Mouse (Mus musculus) forebrain, embryonic 14.5 days (tissue): ENCODE results near the gene Rnf39. TPM values are rescaled to one million over a fixed set of nuclear protein-coding genes. Genes with fewer than 3 reads are reported as not detected.

Experiments
- ATAC-seq: fragments of 200-750 bp; cut with Nextera tagmentation; 2 replicates; pipeline ENCODE4 v1.8.0; 2017; ENCODE audit warnings: mild to moderate bottlenecking, moderate library complexity
- DNase-seq: peaks from one replicate; pipeline ENCODE4 v3.0.0-alpha.2; 2015; ENCODE audit warnings: low spot score
- H3K27ac ChIP-seq: fragments of 300-500 bp; sonication (generic); 2 replicates; pipeline ENCODE4 v1.5.1; 2014; ENCODE audit warnings: low read depth, mild to moderate bottlenecking, control low read depth, low read length, moderate library complexity
- H3K27me3 ChIP-seq: fragments of 300-500 bp; sonication (generic); replicated peaks from 2 replicates; pipeline ENCODE4 v1.6.1; 2014; ENCODE audit warnings: low read length, control low read depth, mixed read lengths; ENCODE audit not compliant: control insufficient read depth, insufficient read depth
- H3K36me3 ChIP-seq: fragments of 300-500 bp; sonication (generic); 2 replicates; pipeline ENCODE4 v1.6.1; 2014; ENCODE audit warnings: low read length, control low read depth; ENCODE audit not compliant: control insufficient read depth, insufficient read depth
- H3K4me1 ChIP-seq: fragments of 300-500 bp; sonication (generic); 2 replicates; pipeline ENCODE4 v1.6.1; 2014; ENCODE audit warnings: antibody characterized with exemption, low read length, control low read depth; ENCODE audit not compliant: control insufficient read depth, insufficient read depth
- H3K4me2 ChIP-seq: fragments of 300-500 bp; sonication (generic); 2 replicates; pipeline ENCODE4 v1.6.1; 2014; ENCODE audit warnings: mild to moderate bottlenecking, control low read depth, low read length
- H3K4me3 ChIP-seq: fragments of 300-500 bp; sonication (generic); 2 replicates; pipeline ENCODE4 v1.5.1; 2014; ENCODE audit warnings: low read depth, low read length, control low read depth
- H3K9ac ChIP-seq: fragments of 300-500 bp; sonication (generic); 2 replicates; pipeline ENCODE4 v1.6.1; 2014; ENCODE audit warnings: mild to moderate bottlenecking, low read length, control low read depth, moderate library complexity
- H3K9me3 ChIP-seq: fragments of 300-500 bp; sonication (generic); replicated peaks from 2 replicates; pipeline ENCODE4 v1.6.1; 2016; ENCODE audit warnings: low read length, control low read depth, mixed read lengths; ENCODE audit not compliant: control insufficient read depth
- WGBS: fragments of 180-500 bp; shearing (Covaris S2); extraction: QIAGEN DNeasy Blood & Tissue Kit; methylation state at CpG from one replicate; pipeline ENCODE4 v1.1.7; 2014; 5-methylcytosine and 5-hydroxymethylcytosine counted together
- polyA plus RNA-seq: library from polyadenylated mRNA; unstranded; fragments of >200 nt; fragmentation: Nextera tagmentation; extraction: Ambion mirVana; gene quantifications from 2 replicates; pipeline ENCODE4 v1.2.1, GENCODE M21; 2014

Gene Rnf39
- polyA plus RNA-seq, 1 experiment from 2014 or later = 0.24 TPM

GRCm38 (mm10) chr17:36947051-36947819, 4.5 kb downstream of the Rnf39 start:
- ATAC-seq = peak; percentile 47
- Histone ChIP-seq H3K9ac (peak overlapping the region; percentile 80), H3K27ac (peak overlapping the region; percentile 33; the same call in 1 of the 2 replicates), H3K4me2 (peak overlapping the region; percentile 90), H3K27me3 (peaks cover 25% of the 10 kb centered on the region), H3K4me1 (peaks cover 14% of the 10 kb centered on the region), H3K4me3 (peak overlapping the region; percentile 44), H3K9me3 (no peaks in the 10 kb centered on the region), H3K36me3 (peaks cover 16% of the 10 kb centered on the region)
- 1% methylated on average over 61 of the region's 62 CpGs for WGBS
- peak; percentile 61 for DNase-seq

GRCm38 (mm10) chr17:36948286-36948685, 5.6 kb downstream of the Rnf39 start:
- peaks cover 15% of the 10 kb centered on the region for H3K27me3 ChIP-seq
- H3K4me1 ChIP-seq = peaks cover 14% of the 10 kb centered on the region
- no peak overlapping the region for H3K9ac ChIP-seq
- no peak for DNase-seq
- no peak for ATAC-seq
- no peak overlapping the region for H3K27ac ChIP-seq
- H3K9me3 ChIP-seq = no peaks in the 10 kb centered on the region
- no peak overlapping the region for H3K4me3 ChIP-seq
- H3K36me3 ChIP-seq = peaks cover 16% of the 10 kb centered on the region
- 95% methylated on average over 1 of the region's 1 CpGs for WGBS
- no peak overlapping the region for H3K4me2 ChIP-seq

- WGBS = 94% methylated on average over 8 of the region's 8 CpGs
- Histone ChIP-seq H3K9ac (no peak overlapping the region), H3K4me2 (no peak overlapping the region), H3K27ac (no peak overlapping the region), H3K4me1 (peaks cover 14% of the 10 kb centered on the region), H3K9me3 (no peaks in the 10 kb centered on the region), H3K4me3 (no peak overlapping the region), H3K36me3 (peaks cover 16% of the 10 kb centered on the region), H3K27me3 (peaks cover 5% of the 10 kb centered on the region; the same call in 1 of the 2 replicates)
- ATAC-seq (no peak), DNase-seq (no peak)
Measured at GRCm38 (mm10) chr17:36949265-36949664, 6.5 kb downstream of the Rnf39 start.

GRCm38 (mm10) chr17:36950981-36951947, 8.5 kb downstream of the Rnf39 start, which contains the start of gene Ppp1r11:
Ppp1r11 (minus strand) TSS chr17:36951741.
- no peaks in the 10 kb centered on the region for H3K27me3 ChIP-seq
- peaks cover 29% of the 10 kb centered on the region for H3K36me3 ChIP-seq
- H3K4me2 ChIP-seq = peak within 1 kb of the TSS; percentile 87
- H3K4me1 ChIP-seq = peaks cover 14% of the 10 kb centered on the region
- H3K4me3 ChIP-seq = peak within 1 kb of the TSS; percentile 58
- no peaks in the 10 kb centered on the region for H3K9me3 ChIP-seq
- WGBS = 3% methylated on average over 36 of the region's 36 CpGs
- ATAC-seq (peak; percentile 96), DNase-seq (peak; percentile 99)
- H3K27ac ChIP-seq = peak within 1 kb of the TSS; percentile 84
- H3K9ac ChIP-seq = peak within 1 kb of the TSS; percentile 87

GRCm38 (mm10) chr17:36952631-36953030, 9.9 kb downstream of the Rnf39 start:
- Histone ChIP-seq H3K27me3 (no peaks in the 10 kb centered on the region), H3K4me3 (no peak overlapping the region), H3K36me3 (peaks cover 34% of the 10 kb centered on the region), H3K4me2 (no peak overlapping the region), H3K9me3 (no peaks in the 10 kb centered on the region), H3K9ac (no peak overlapping the region), H3K27ac (no peak overlapping the region), H3K4me1 (peaks cover 12% of the 10 kb centered on the region)
- no peak for ATAC-seq
- no peak for DNase-seq
- 89% methylated on average over 2 of the region's 2 CpGs for WGBS

GRCm38 (mm10) chr17:36953062-36953461, 10.3 kb downstream of the Rnf39 start:
- DNase-seq (no peak), ATAC-seq (no peak)
- H3K4me2 ChIP-seq = no peak overlapping the region
- H3K27ac ChIP-seq = no peak overlapping the region
- no peaks in the 10 kb centered on the region for H3K9me3 ChIP-seq
- no peak overlapping the region for H3K9ac ChIP-seq
- peaks cover 14% of the 10 kb centered on the region for H3K4me1 ChIP-seq
- peaks cover 34% of the 10 kb centered on the region for H3K36me3 ChIP-seq
- no peak overlapping the region for H3K4me3 ChIP-seq
- no peaks in the 10 kb centered on the region for H3K27me3 ChIP-seq
- 86% methylated on average over 1 of the region's 1 CpGs for WGBS

GRCm38 (mm10) chr17:36957999-36958743, 15.5 kb downstream of the Rnf39 start, which contains the start of the genes Znrd1 and Znrd1as:
Znrd1 (minus strand) TSS chr17:36958559.
Znrd1as (plus strand) TSS chr17:36958592.
- no peaks in the 10 kb centered on the region for H3K27me3 ChIP-seq
- DNase-seq (peak; percentile 99), ATAC-seq (peak; percentile 98)
- no peaks in the 10 kb centered on the region for H3K9me3 ChIP-seq
- H3K36me3 ChIP-seq = peaks cover 18% of the 10 kb centered on the region
- peak within 1 kb of the TSS; percentile 68 for H3K27ac ChIP-seq
- WGBS = under 1% methylated on average over 46 of the region's 46 CpGs
- peaks cover 9% of the 10 kb centered on the region for H3K4me1 ChIP-seq
- peak within 1 kb of the TSS; percentile 75 for H3K4me2 ChIP-seq
- H3K4me3 ChIP-seq = peak within 1 kb of the TSS; percentile 65
- H3K9ac ChIP-seq = peak within 1 kb of the TSS; percentile 83

- ATAC-seq (peak; percentile 19; the same call in 1 of the 2 replicates), DNase-seq (no peak)
- H3K9ac ChIP-seq = peak overlapping the region; percentile 83
- H3K9me3 ChIP-seq = no peaks in the 10 kb centered on the region
- H3K4me2 ChIP-seq = peak overlapping the region; percentile 63
- H3K36me3 ChIP-seq = peaks cover 18% of the 10 kb centered on the region
- no peak overlapping the region for H3K27ac ChIP-seq
- H3K4me3 ChIP-seq = peak overlapping the region; percentile 65
- 11% methylated on average over 12 of the region's 12 CpGs for WGBS
- H3K4me1 ChIP-seq = peaks cover 9% of the 10 kb centered on the region
- no peaks in the 10 kb centered on the region for H3K27me3 ChIP-seq
Measured at GRCm38 (mm10) chr17:36958884-36959283, 16.2 kb downstream of the Rnf39 start.
